Mouse (Mus musculus): ENCODE measurements around the gene Itsn2. TPM values are rescaled to one million over a fixed set of nuclear protein-coding genes. Genes with fewer than 3 reads are reported as not detected.
"Not testable (repeated sequence)": the region's sequence is repeated elsewhere in the genome, so short reads cannot be mapped to it uniquely, and the experiment has no call there.

Itsn2 gene
- 42.7 and 45.9 TPM in 2 replicates for polyA plus RNA-seq (2014; fragmentation: Nextera tagmentation; extraction: Ambion mirVana)

DNA sequence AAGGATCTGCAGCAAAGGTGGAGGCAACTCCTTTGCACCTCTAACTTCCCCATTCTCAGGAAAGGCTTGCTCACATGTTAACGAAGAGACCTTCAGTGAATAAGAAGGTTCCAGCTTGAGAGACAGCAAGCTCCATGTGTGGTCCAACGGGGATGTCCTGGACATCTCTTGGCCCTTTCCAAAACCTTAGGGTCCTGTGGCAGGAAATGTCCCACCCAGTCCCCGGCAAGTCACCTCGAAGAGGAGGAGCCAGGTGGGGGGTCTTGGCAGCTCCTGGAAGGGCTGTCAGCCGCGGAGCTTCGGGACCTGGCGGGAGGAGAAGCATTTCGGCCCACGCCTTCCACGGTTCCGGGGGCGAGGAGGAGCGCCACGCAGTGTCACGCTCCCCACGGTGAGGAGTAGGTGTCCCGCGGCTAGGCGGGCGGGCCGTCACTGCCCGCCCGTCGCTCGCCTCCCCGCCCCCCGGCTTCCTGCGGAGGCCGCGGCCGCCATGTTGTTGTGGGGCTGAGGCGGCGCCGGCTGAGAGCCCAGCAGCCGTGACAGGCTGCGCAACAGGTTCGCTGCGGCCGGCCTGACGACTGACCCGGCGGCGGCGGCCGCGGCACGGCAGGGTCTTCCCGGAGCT is at the start of gene Itsn2, which contains the start of gene Gm3625:
Gene Itsn2 (plus strand): TSS at position 98 of the 625 bp plus-strand sequence.
Gene Gm3625 (minus strand): TSS at position 387 of the 625 bp plus-strand sequence.
- Histone ChIP-seq H3K27ac (ENCODE audit: low read depth) (peak within 1 kb of the TSS; percentile 86), H3K9me3 (ENCODE audit: low read depth, low read length) (no peaks in the 10 kb centered on the region), H3K4me2 (peak within 1 kb of the TSS; percentile 78), H3K4me1 (ENCODE audit: insufficient read depth) (peaks cover 4% of the 10 kb centered on the region), H3K4me3 (ENCODE audit: low read depth, low read length) (peak within 1 kb of the TSS; percentile 90), H3K36me3 (ENCODE audit: insufficient read depth) (no peaks in the 10 kb centered on the region), H3K27me3 (ENCODE audit: insufficient read depth, low read length) (no peaks in the 10 kb centered on the region), H3K9ac (peak within 1 kb of the TSS; percentile 93)
- ATAC-seq (ENCODE audit: insufficient read depth) (peak; percentile 90), DNase-seq (peak; percentile 81)
- no peak for TF ChIP-seq CTCF (IDR thresholded peaks at IDR 0.05; ENCODE audit: low read depth)
- WGBS, result under 1% methylated on average over 48 of the region's 49 CpGs

DNA sequence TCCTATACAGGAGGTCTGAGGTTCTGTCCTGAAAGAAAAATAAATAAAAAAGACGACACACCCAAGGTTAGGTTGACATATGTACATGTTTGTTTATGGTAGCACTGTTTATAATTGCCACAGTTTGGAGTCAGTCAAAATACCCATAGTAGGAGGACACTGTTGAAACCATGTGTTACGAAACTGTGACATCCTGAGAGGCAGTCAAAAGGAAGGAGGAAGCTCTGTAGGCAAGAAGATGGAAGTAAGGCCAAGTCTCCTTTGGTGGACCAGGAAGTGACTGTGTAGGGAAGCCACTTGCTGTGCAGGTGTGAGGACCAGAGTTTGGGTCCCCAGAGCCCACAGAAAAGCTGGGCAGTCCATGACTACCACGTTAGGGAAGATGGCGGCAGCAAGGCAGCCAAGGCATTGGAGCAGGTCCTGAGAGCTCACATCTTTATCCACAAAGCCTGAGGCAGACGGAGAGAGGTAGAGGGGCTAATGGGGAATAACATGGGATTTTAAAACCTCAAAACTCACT is 48.0 kb upstream of the Itsn2 start:
- no peaks in the 10 kb centered on the region for H3K9me3 ChIP-seq (ENCODE audit: low read depth, low read length)
- no peak overlapping the region for H3K27ac ChIP-seq (ENCODE audit: low read depth)
- H3K4me2 ChIP-seq, result no peak overlapping the region
- ATAC-seq (ENCODE audit: insufficient read depth) (no peak), DNase-seq (no peak)
- no peaks in the 10 kb centered on the region for H3K4me1 ChIP-seq (ENCODE audit: insufficient read depth)
- TF ChIP-seq CTCF (IDR thresholded peaks at IDR 0.05; ENCODE audit: low read depth), result no peak
- no peak overlapping the region for H3K9ac ChIP-seq
- H3K27me3 ChIP-seq (ENCODE audit: insufficient read depth, low read length), result no peaks in the 10 kb centered on the region
- no peaks in the 10 kb centered on the region for H3K36me3 ChIP-seq (ENCODE audit: insufficient read depth)
- WGBS, result 75% methylated on average over 5 of the region's 5 CpGs
- H3K4me3 ChIP-seq (ENCODE audit: low read depth, low read length), result no peak overlapping the region

DNA sequence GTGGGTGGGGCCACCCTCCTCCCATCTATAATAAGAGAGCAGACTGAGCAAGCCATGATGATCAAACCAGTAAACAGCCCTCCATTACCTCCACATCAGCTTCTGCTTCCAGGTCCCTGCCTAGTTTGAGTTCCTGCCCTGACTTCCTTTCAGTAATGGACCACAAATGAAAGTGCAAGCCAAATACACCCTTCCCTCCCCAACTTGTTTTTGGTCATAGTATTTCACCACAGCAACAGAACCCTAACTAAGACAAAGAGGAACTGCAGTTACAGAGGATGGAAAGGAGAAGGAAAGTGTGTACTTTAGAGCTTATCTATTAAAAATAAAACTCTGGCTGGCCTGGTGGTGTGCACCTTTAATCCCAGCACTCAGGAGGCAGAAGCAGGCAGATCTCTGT is 47.0 kb upstream of the Itsn2 start:
- H3K9ac ChIP-seq, result no peak overlapping the region
- DNase-seq, result no peak
- H3K36me3 ChIP-seq (ENCODE audit: insufficient read depth), result no peaks in the 10 kb centered on the region
- H3K27me3 ChIP-seq (ENCODE audit: insufficient read depth, low read length), result no peaks in the 10 kb centered on the region
- H3K4me3 ChIP-seq (ENCODE audit: low read depth, low read length), result no peak overlapping the region
- TF ChIP-seq CTCF (IDR thresholded peaks at IDR 0.05; ENCODE audit: low read depth), result no peak
- no peak for ATAC-seq (ENCODE audit: insufficient read depth)
- no peaks in the 10 kb centered on the region for H3K9me3 ChIP-seq (ENCODE audit: low read depth, low read length)
- no peak overlapping the region for H3K4me2 ChIP-seq
- no peaks in the 10 kb centered on the region for H3K4me1 ChIP-seq (ENCODE audit: insufficient read depth)
- no peak overlapping the region for H3K27ac ChIP-seq (ENCODE audit: low read depth)

DNA sequence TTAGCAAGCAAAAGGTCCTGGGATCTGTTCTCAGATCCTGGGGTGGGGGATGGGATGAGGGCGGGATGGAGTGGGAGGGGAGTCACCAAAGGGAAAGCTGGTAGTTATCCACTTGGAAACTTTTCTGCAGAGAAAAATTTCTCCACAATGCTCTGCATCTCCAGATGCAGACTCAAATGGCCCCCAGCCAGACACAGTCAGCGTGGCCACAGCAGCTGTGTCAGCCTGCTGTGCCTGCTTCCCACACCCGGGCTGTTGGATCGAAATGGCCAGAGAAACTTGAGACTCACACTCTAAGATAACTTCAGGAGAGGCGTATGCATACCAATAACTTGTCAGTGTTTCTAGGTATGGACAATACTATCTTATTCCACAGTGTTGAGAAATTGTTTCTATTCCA is 45.9 kb upstream of the Itsn2 start:
- Histone ChIP-seq H3K4me2 (no peak overlapping the region), H3K4me1 (ENCODE audit: insufficient read depth) (no peaks in the 10 kb centered on the region), H3K36me3 (ENCODE audit: insufficient read depth) (no peaks in the 10 kb centered on the region), H3K9me3 (ENCODE audit: low read depth, low read length) (no peaks in the 10 kb centered on the region), H3K27ac (ENCODE audit: low read depth) (no peak overlapping the region), H3K27me3 (ENCODE audit: insufficient read depth, low read length) (no peaks in the 10 kb centered on the region), H3K9ac (no peak overlapping the region), H3K4me3 (ENCODE audit: low read depth, low read length) (no peak overlapping the region)
- 22% methylated on average over 5 of the region's 5 CpGs for WGBS
- no peak for TF ChIP-seq CTCF (IDR thresholded peaks at IDR 0.05; ENCODE audit: low read depth)
- ATAC-seq (ENCODE audit: insufficient read depth) (peak; percentile 66; the same call in 1 of the 2 replicates), DNase-seq (peak; percentile 85)

DNA sequence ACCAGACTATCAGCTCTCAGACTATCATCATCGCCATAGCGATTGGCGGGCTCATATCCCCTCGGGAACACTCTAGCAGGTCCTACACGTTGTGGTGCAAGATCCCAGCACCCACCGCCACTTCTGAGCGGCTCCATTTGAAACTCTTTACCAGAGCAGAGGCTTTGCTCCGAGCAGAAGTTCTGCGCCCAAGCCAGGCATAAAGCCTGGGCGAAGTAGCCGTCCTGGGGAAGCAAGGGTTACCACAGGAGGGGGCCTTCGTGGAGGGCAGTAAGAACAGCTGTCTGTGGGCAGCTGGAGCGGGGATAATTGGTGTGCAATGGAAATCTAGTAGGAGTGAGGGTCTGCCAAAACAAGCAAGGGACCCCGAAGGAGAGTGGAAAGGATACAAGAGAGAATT is 44.9 kb upstream of the Itsn2 start:
- no peaks in the 10 kb centered on the region for H3K27me3 ChIP-seq (ENCODE audit: insufficient read depth, low read length)
- H3K27ac ChIP-seq (ENCODE audit: low read depth), result no peak overlapping the region
- H3K9ac ChIP-seq, result no peak overlapping the region
- DNase-seq (no peak), ATAC-seq (ENCODE audit: insufficient read depth) (no peak)
- no peak for TF ChIP-seq CTCF (IDR thresholded peaks at IDR 0.05; ENCODE audit: low read depth)
- no peaks in the 10 kb centered on the region for H3K4me1 ChIP-seq (ENCODE audit: insufficient read depth)
- 61% methylated on average over 14 of the region's 14 CpGs for WGBS
- no peak overlapping the region for H3K4me2 ChIP-seq
- H3K4me3 ChIP-seq (ENCODE audit: low read depth, low read length), result no peak overlapping the region
- H3K36me3 ChIP-seq (ENCODE audit: insufficient read depth), result no peaks in the 10 kb centered on the region
- H3K9me3 ChIP-seq (ENCODE audit: low read depth, low read length), result no peaks in the 10 kb centered on the region

DNA sequence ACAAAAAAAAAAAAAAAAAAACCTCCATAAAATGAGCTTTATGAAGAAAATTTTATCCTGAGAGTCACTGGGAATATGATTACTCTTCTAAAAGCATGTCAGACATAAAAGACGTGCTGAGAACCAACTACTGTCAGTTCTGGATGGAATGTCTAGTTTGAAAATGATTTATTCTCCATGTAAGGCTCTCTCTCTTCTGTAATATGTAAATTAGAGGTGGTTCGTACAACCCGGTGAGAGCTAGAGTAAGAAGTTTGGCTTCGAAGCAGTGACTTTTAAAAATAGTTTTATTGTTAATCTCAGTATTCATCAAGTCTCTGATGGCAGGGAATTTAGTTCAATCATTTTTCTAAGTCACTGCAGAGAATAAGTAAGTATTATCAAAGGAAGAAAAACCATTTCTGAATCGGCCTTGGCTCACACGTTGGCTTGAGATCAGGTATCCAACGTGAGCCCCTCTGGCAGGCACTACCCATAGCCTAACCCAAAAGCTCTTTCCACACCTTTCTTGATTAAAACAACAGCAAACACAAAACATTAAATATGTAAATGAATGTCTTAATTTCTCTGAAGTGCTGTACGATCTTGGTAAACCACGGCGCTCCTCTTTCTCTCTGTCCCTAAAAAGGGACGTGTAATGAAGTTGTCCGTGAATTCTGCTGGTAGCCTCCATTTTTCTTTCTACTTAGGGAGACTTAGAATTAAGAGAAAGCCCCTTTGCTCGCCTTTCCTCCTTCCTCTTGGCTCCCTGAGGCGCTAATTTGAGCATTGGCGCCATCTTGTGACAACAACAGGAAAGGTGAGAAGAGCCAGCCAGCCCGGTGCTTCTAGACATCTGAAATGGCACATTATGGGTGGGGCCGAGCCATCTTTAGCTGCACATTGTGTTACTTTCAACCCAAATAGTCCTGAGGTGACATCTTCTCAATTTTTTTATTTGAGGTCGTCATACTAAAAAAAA is 44.1 kb upstream of the Itsn2 start:
- H3K36me3 ChIP-seq (ENCODE audit: insufficient read depth), result no peaks in the 10 kb centered on the region
- peak overlapping the region; percentile 1; the same call in 1 of the 2 replicates for H3K9ac ChIP-seq
- TF ChIP-seq CTCF (IDR thresholded peaks at IDR 0.05; ENCODE audit: low read depth), result peak; percentile 83
- no peaks in the 10 kb centered on the region for H3K4me1 ChIP-seq (ENCODE audit: insufficient read depth)
- H3K4me2 ChIP-seq, result peak overlapping the region; percentile 44
- no peak overlapping the region for H3K27ac ChIP-seq (ENCODE audit: low read depth)
- no peaks in the 10 kb centered on the region for H3K27me3 ChIP-seq (ENCODE audit: insufficient read depth, low read length)
- DNase-seq (peak; percentile 92), ATAC-seq (ENCODE audit: insufficient read depth) (peak; percentile 50; the same call in 1 of the 2 replicates)
- no peaks in the 10 kb centered on the region for H3K9me3 ChIP-seq (ENCODE audit: low read depth, low read length)
- WGBS, result 17% methylated on average over 18 of the region's 18 CpGs
- no peak overlapping the region for H3K4me3 ChIP-seq (ENCODE audit: low read depth, low read length)

DNA sequence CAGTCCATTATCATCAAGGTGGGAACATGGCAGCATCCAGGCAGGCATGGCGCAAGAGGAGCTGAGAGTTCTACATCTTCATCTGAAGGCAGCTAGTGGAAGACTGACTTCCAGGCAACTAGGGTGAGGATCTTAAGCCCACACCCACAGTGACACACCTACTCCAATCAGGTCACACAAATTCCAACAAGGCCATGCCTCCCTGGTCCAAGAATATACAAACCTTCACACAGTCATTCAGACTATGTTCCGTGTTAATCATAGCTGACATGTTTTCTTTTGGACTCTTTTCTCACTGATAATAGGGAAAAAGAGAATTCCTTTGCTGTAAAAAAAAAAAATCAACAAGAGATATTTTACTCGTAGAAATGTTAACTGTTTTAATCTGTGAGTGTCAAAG is 38.7 kb upstream of the Itsn2 start:
- not testable (repeated sequence) for ATAC-seq (ENCODE audit: insufficient read depth); H3K36me3 ChIP-seq (ENCODE audit: insufficient read depth); H3K9ac ChIP-seq; H3K4me3 ChIP-seq (ENCODE audit: low read depth, low read length); H3K27me3 ChIP-seq (ENCODE audit: insufficient read depth, low read length); DNase-seq; H3K4me1 ChIP-seq (ENCODE audit: insufficient read depth); H3K9me3 ChIP-seq (ENCODE audit: low read depth, low read length); H3K4me2 ChIP-seq; H3K27ac ChIP-seq (ENCODE audit: low read depth)
- 57% methylated on average over 3 of the region's 3 CpGs for WGBS
